Mouse (Mus musculus) T-cell, adult 2 months (primary cell): ENCODE results near the gene Ccdc86.

Experiments
- DNase-seq: peaks from one replicate; pipeline ENCODE4 v3.0.0; 2022; ENCODE audit warnings: low spot score

Gene Ccdc86

GRCm38 (mm10) chr19:10949112-10949511 is at the start of gene Ccdc86:
TSS of gene Ccdc86 (minus strand) at chr19:10949266.
- DNase-seq: peak; percentile 97

GRCm38 (mm10) chr19:10993150-10993549 is 44.1 kb upstream of the Ccdc86 start, which contains the start of gene Ms4a15:
TSS of gene Ms4a15 (minus strand) at chr19:10993250.
- DNase-seq: no peak

- DNase-seq: no peak
Observed at GRCm38 (mm10) chr19:10991911-10992310, 42.8 kb upstream of the Ccdc86 start.

- no peak for DNase-seq
Observed at GRCm38 (mm10) chr19:10990751-10991150, 41.7 kb upstream of the Ccdc86 start.

GRCm38 (mm10) chr19:10988563-10988962 is 39.5 kb upstream of the Ccdc86 start:
- DNase-seq: no peak

- no peak for DNase-seq
Observed at GRCm38 (mm10) chr19:10985889-10986288, 36.8 kb upstream of the Ccdc86 start.

GRCm38 (mm10) chr19:10984551-10984950 is 35.5 kb upstream of the Ccdc86 start:
- no peak for DNase-seq

GRCm38 (mm10) chr19:10983146-10983545 is 34.1 kb upstream of the Ccdc86 start:
- peak; percentile 7 for DNase-seq

- no peak for DNase-seq
Observed at GRCm38 (mm10) chr19:10980210-10980609, 31.1 kb upstream of the Ccdc86 start.

- DNase-seq: peak; percentile 90
Observed at GRCm38 (mm10) chr19:10979184-10980168, 30.4 kb upstream of the Ccdc86 start.

GRCm38 (mm10) chr19:10976318-10976717 is 27.3 kb upstream of the Ccdc86 start:
- DNase-seq: peak; percentile 8

- DNase-seq: no peak
Observed at GRCm38 (mm10) chr19:10975187-10975586, 26.1 kb upstream of the Ccdc86 start.

GRCm38 (mm10) chr19:10974238-10974865 is 25.3 kb upstream of the Ccdc86 start, which contains the start of gene Ms4a10:
TSS of gene Ms4a10 (minus strand) at chr19:10974670.
- DNase-seq: no peak

GRCm38 (mm10) chr19:10973187-10973586 is 24.1 kb upstream of the Ccdc86 start:
- DNase-seq: no peak

GRCm38 (mm10) chr19:10972660-10973059 is 23.6 kb upstream of the Ccdc86 start:
- no peak for DNase-seq

GRCm38 (mm10) chr19:10970457-10970856 is 21.4 kb upstream of the Ccdc86 start:
- DNase-seq: no peak

- no peak for DNase-seq
Observed at GRCm38 (mm10) chr19:10968578-10968977, 19.5 kb upstream of the Ccdc86 start.

- no peak for DNase-seq
Observed at GRCm38 (mm10) chr19:10965721-10966120, 16.7 kb upstream of the Ccdc86 start.

- DNase-seq: no peak
Observed at GRCm38 (mm10) chr19:10959978-10960346, 10.9 kb upstream of the Ccdc86 start.

- peak; percentile 56 for DNase-seq
Observed at GRCm38 (mm10) chr19:10959085-10959977, 10.3 kb upstream of the Ccdc86 start.

- no peak for DNase-seq
Observed at GRCm38 (mm10) chr19:10952021-10952939, 3.2 kb upstream of the Ccdc86 start.
